Mouse (Mus musculus) ES-Bruce4 (cell line): ENCODE measurements around the gene Cdcp2.

Source experiments
- CTCF ChIP-seq: IDR thresholded peaks from one replicate; pipeline ENCODE4 v1.8.1; 2011; ENCODE audit warnings: low read depth, low read length
- EP300 ChIP-seq: IDR thresholded peaks from 2 replicates; pipeline ENCODE4 v1.6.1; 2011; ENCODE audit warnings: low read depth, low read length; ENCODE audit not compliant: insufficient read depth

DNA sequence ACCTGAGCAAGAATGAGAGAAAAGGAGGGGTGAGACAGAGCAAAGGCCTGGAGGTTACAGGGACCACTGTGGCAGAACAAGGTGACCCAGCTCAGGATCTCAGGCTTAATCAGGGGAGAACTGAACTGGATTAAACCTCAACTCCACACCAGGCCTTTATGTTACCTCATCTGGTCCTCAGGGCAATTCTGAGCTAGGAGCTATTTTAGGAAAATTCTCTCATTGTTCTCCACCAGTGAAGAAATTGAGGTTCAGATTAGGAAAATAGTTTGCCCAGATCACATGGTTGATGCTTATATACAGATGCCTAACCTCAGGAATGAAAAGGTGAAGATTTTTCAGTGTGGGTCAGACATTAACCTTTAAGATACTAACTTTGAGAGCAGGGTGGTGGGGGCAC, 17.0 kb upstream of the Cdcp2 start:
- TF ChIP-seq CTCF: no peak
- TF ChIP-seq EP300: no peak
